Mouse (Mus musculus) bone marrow, adult 2 months (tissue): ENCODE results near the gene Defb23.

Source experiments
- CTCF ChIP-seq: fragments of 200-500 bp; IDR thresholded peaks from 2 replicates; pipeline ENCODE4 v1.5.1; 2011; ENCODE audit warnings: low read length, control low read depth; ENCODE audit not compliant: control insufficient read depth, insufficient read depth
- POLR2A ChIP-seq: fragments of 200-500 bp; IDR thresholded peaks from 2 replicates; pipeline ENCODE4 v1.6.1; 2011; ENCODE audit warnings: low read depth, mild to moderate bottlenecking, control low read depth, low read length, borderline replicate concordance; ENCODE audit not compliant: control insufficient read depth

DNA sequence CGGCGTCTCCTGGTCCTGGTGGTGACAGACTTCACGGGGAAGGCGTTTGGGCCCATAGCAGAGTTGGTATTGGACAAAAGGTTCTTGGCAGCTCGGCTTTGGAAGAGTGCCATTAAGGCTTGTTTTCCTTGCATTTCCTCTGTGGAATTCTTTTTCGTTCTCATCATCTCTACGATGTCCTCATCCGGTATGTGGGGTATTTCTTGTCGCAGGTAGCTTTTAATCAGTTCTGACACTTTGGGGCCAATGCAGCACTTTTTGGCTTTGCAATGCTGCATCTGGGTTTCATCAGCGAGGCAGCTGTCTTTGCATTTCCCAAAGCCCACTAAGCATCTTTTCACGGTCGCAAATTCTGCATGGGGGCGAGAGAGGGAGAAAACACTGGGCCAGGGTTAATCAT is 5.2 kb downstream of the Defb23 start:
- TF ChIP-seq CTCF, result no peak
- TF ChIP-seq POLR2A, result no peak
